Mouse (Mus musculus) testis, adult 2 months (tissue): Measurements from ENCODE around the gene Emg1.

Experiments
- CTCF ChIP-seq: fragments of 200-500 bp; IDR thresholded peaks from 2 replicates; pipeline ENCODE4 v1.5.1; 2012; ENCODE audit warnings: low read depth, mild to moderate bottlenecking, inconsistent platforms, low read length, moderate library complexity; ENCODE audit not compliant: control insufficient read depth, insufficient read depth, insufficient replicate concordance
- POLR2A ChIP-seq: fragments of 200-500 bp; IDR thresholded peaks from 2 replicates; pipeline ENCODE4 v1.6.1; 2012; ENCODE audit warnings: low read depth, mild to moderate bottlenecking, inconsistent platforms, low read length, moderate library complexity; ENCODE audit not compliant: control insufficient read depth

DNA sequence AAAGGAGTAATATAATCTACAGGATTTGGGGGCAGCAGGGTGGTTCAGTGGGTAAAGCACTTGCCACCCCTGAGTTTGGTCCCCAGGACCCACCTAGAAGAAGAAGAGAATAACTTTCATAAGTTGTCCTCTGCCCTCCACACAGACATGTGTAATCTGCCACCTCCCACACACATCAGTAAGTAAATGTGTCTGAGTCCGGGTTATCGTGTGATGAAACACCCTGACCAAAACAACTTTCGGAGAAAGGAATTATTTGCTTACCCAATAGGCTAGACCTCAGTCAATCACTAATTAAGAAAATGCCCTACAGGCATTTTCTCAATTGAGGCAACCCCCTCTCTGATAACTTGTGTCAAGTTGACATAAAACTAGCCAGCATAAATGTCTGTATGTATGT is 21.5 kb downstream of the Emg1 start:
- TF ChIP-seq POLR2A (no peak), CTCF (no peak)
